Mouse (Mus musculus) kidney, embryonic 15.5 days (tissue): Measurements from ENCODE around the gene Agbl5. TPM values are rescaled to one million over a fixed set of nuclear protein-coding genes. Genes with fewer than 3 reads are reported as not detected.

Experiments used
- ATAC-seq: fragments of 200-750 bp; cut with Nextera tagmentation; replicated peaks from 2 replicates; pipeline ENCODE4 v1.8.0; 2017; ENCODE audit warnings: moderate TSS enrichment; ENCODE audit not compliant: low FRiP score
- H3K27ac ChIP-seq: fragments of 300-500 bp; sonication (generic); 2 replicates; pipeline ENCODE4 v1.5.1; 2015; ENCODE audit warnings: mild to moderate bottlenecking, inconsistent platforms
- H3K27me3 ChIP-seq: fragments of 300-500 bp; sonication (generic); 2 replicates; pipeline ENCODE4 v1.6.1; 2015; ENCODE audit warnings: inconsistent platforms
- H3K36me3 ChIP-seq: fragments of 300-500 bp; sonication (generic); 2 replicates; pipeline ENCODE4 v1.6.1; 2015; ENCODE audit warnings: inconsistent platforms
- H3K4me1 ChIP-seq: fragments of 300-500 bp; sonication (generic); 2 replicates; pipeline ENCODE4 v1.6.1; 2015; ENCODE audit warnings: inconsistent platforms
- H3K4me2 ChIP-seq: fragments of 300-500 bp; sonication (generic); 2 replicates; pipeline ENCODE4 v1.6.1; 2015; ENCODE audit warnings: moderate library complexity, mild to moderate bottlenecking, inconsistent platforms
- H3K4me3 ChIP-seq: fragments of 300-500 bp; sonication (generic); replicated peaks from 2 replicates; pipeline ENCODE4 v1.5.1; 2015; ENCODE audit warnings: mild to moderate bottlenecking, inconsistent platforms
- H3K9ac ChIP-seq: fragments of 300-500 bp; sonication (generic); 2 replicates; pipeline ENCODE4 v1.6.1; 2015; ENCODE audit warnings: mild to moderate bottlenecking, inconsistent platforms
- H3K9me3 ChIP-seq: fragments of 300-500 bp; sonication (generic); replicated peaks from 2 replicates; pipeline ENCODE4 v1.6.1; 2016; ENCODE audit warnings: inconsistent platforms
- WGBS: fragments of 180-500 bp; shearing (Covaris S2); methylation state at CpG from one replicate; pipeline ENCODE4 v1.1.7; 2015; ENCODE audit warnings: mixed read lengths; 5-methylcytosine and 5-hydroxymethylcytosine counted together
- polyA plus RNA-seq: library from polyadenylated mRNA; unstranded; fragments of >200 nt; fragmentation: Nextera tagmentation; extraction: Ambion mirVana; gene quantifications from 2 replicates; pipeline ENCODE4 v1.2.1, GENCODE M21; 2015

Gene Agbl5
- polyA plus RNA-seq, 1 experiment from 2014 or later = 25.9 TPM

GRCm38 (mm10) chr5:30923119-30923518 is 34.6 kb downstream of the Agbl5 start:
- no peak for ATAC-seq
- Histone ChIP-seq H3K36me3 (peaks cover 36% of the 10 kb centered on the region), H3K27ac (no peak overlapping the region), H3K27me3 (no peaks in the 10 kb centered on the region), H3K4me3 (no peak overlapping the region), H3K9me3 (no peaks in the 10 kb centered on the region), H3K4me1 (peaks cover 44% of the 10 kb centered on the region), H3K4me2 (peak overlapping the region; percentile 75; the same call in 1 of the 2 replicates), H3K9ac (no peak overlapping the region)
- 81% methylated on average over 6 of the region's 6 CpGs for WGBS

GRCm38 (mm10) chr5:30924614-30925013 is 36.1 kb downstream of the Agbl5 start:
- 81% methylated on average over 8 of the region's 8 CpGs for WGBS
- Histone ChIP-seq H3K4me3 (no peak overlapping the region), H3K4me1 (peaks cover 37% of the 10 kb centered on the region), H3K4me2 (no peak overlapping the region), H3K9me3 (no peaks in the 10 kb centered on the region), H3K9ac (no peak overlapping the region), H3K36me3 (peaks cover 22% of the 10 kb centered on the region), H3K27me3 (no peaks in the 10 kb centered on the region), H3K27ac (no peak overlapping the region)
- ATAC-seq = no peak

GRCm38 (mm10) chr5:30925217-30925616 is 36.7 kb downstream of the Agbl5 start:
- WGBS = 90% methylated on average over 5 of the region's 5 CpGs
- H3K27ac ChIP-seq = no peak overlapping the region
- peaks cover 31% of the 10 kb centered on the region for H3K4me1 ChIP-seq
- no peak overlapping the region for H3K9ac ChIP-seq
- H3K4me3 ChIP-seq = no peak overlapping the region
- H3K27me3 ChIP-seq = no peaks in the 10 kb centered on the region
- ATAC-seq = no peak
- peaks cover 15% of the 10 kb centered on the region for H3K36me3 ChIP-seq
- H3K9me3 ChIP-seq = no peaks in the 10 kb centered on the region
- H3K4me2 ChIP-seq = no peak overlapping the region

- H3K36me3 ChIP-seq = peaks cover 7% of the 10 kb centered on the region; the same call in 1 of the 2 replicates
- ATAC-seq = no peak
- H3K4me2 ChIP-seq = no peak overlapping the region
- 83% methylated on average over 2 of the region's 2 CpGs for WGBS
- H3K4me3 ChIP-seq = no peak overlapping the region
- no peaks in the 10 kb centered on the region for H3K9me3 ChIP-seq
- no peak overlapping the region for H3K27ac ChIP-seq
- no peak overlapping the region for H3K9ac ChIP-seq
- H3K27me3 ChIP-seq = no peaks in the 10 kb centered on the region
- H3K4me1 ChIP-seq = peaks cover 23% of the 10 kb centered on the region
Observed at GRCm38 (mm10) chr5:30926073-30926472, 37.6 kb downstream of the Agbl5 start.

GRCm38 (mm10) chr5:30927945-30928529 is 39.5 kb downstream of the Agbl5 start:
- ATAC-seq = no peak
- 41% methylated on average over 7 of the region's 7 CpGs for WGBS

GRCm38 (mm10) chr5:30930121-30930520 is 41.6 kb downstream of the Agbl5 start:
- H3K4me2 ChIP-seq = no peak overlapping the region
- 0 out of 2 replicates have a peak, but pooled peaks cover 3% of the 10 kb centered on the region for H3K36me3 ChIP-seq
- no peak for ATAC-seq
- 43% methylated on average over 4 of the region's 4 CpGs for WGBS
- no peaks in the 10 kb centered on the region for H3K9me3 ChIP-seq
- H3K4me3 ChIP-seq = no peak overlapping the region
- no peak overlapping the region for H3K27ac ChIP-seq
- H3K9ac ChIP-seq = no peak overlapping the region
- H3K4me1 ChIP-seq = peaks cover 4% of the 10 kb centered on the region; the same call in 1 of the 2 replicates
- no peaks in the 10 kb centered on the region for H3K27me3 ChIP-seq

More at GRCm38 (mm10) chr5:30927945-30928529, 39.5 kb downstream of the Agbl5 start:
- Histone ChIP-seq H3K4me3 (no peak overlapping the region), H3K36me3 (0 out of 2 replicates have a peak, but pooled peaks cover 6% of the 10 kb centered on the region), H3K4me2 (peak overlapping the region; percentile 41), H3K27ac (no peak overlapping the region), H3K9me3 (no peaks in the 10 kb centered on the region), H3K4me1 (peaks cover 5% of the 10 kb centered on the region), H3K27me3 (no peaks in the 10 kb centered on the region), H3K9ac (no peak overlapping the region)

GRCm38 (mm10) chr5:30930846-30931245 is 42.4 kb downstream of the Agbl5 start:
- Histone ChIP-seq H3K27me3 (no peaks in the 10 kb centered on the region), H3K27ac (no peak overlapping the region), H3K36me3 (no peaks in the 10 kb centered on the region), H3K4me2 (no peak overlapping the region), H3K9me3 (no peaks in the 10 kb centered on the region), H3K9ac (no peak overlapping the region), H3K4me1 (peaks cover 4% of the 10 kb centered on the region; the same call in 1 of the 2 replicates), H3K4me3 (no peak overlapping the region)
- 81% methylated on average over 6 of the region's 6 CpGs for WGBS
- ATAC-seq = no peak

GRCm38 (mm10) chr5:30931378-30931777 is 42.9 kb downstream of the Agbl5 start:
- H3K36me3 ChIP-seq = no peaks in the 10 kb centered on the region

GRCm38 (mm10) chr5:30933705-30934104 is 45.2 kb downstream of the Agbl5 start:
- 67% methylated on average over 5 of the region's 5 CpGs for WGBS
- ATAC-seq = no peak
- H3K9me3 ChIP-seq = no peaks in the 10 kb centered on the region
- H3K9ac ChIP-seq = no peak overlapping the region
- no peak overlapping the region for H3K4me3 ChIP-seq
- no peak overlapping the region for H3K27ac ChIP-seq
- no peaks in the 10 kb centered on the region for H3K36me3 ChIP-seq
- H3K4me1 ChIP-seq = no peaks in the 10 kb centered on the region
- no peaks in the 10 kb centered on the region for H3K27me3 ChIP-seq
- H3K4me2 ChIP-seq = no peak overlapping the region

More at GRCm38 (mm10) chr5:30931378-30931777, 42.9 kb downstream of the Agbl5 start:
- Histone ChIP-seq H3K4me2 (no peak overlapping the region), H3K9ac (no peak overlapping the region), H3K4me1 (peaks cover 4% of the 10 kb centered on the region; the same call in 1 of the 2 replicates), H3K27ac (no peak overlapping the region), H3K4me3 (no peak overlapping the region), H3K9me3 (no peaks in the 10 kb centered on the region), H3K27me3 (no peaks in the 10 kb centered on the region)
- WGBS = 91% methylated on average over 4 of the region's 4 CpGs
- ATAC-seq = no peak

GRCm38 (mm10) chr5:30934725-30935461 is 46.4 kb downstream of the Agbl5 start:
- no peak overlapping the region for H3K9ac ChIP-seq
- no peaks in the 10 kb centered on the region for H3K36me3 ChIP-seq
- H3K27ac ChIP-seq = no peak overlapping the region
- no peak for ATAC-seq
- 89% methylated on average over 5 of the region's 5 CpGs for WGBS
- H3K4me1 ChIP-seq = no peaks in the 10 kb centered on the region
- H3K4me2 ChIP-seq = no peak overlapping the region
- H3K9me3 ChIP-seq = no peaks in the 10 kb centered on the region
- no peaks in the 10 kb centered on the region for H3K27me3 ChIP-seq
- no peak overlapping the region for H3K4me3 ChIP-seq

GRCm38 (mm10) chr5:30943004-30943403 is 54.5 kb downstream of the Agbl5 start:
- no peak overlapping the region for H3K27ac ChIP-seq

GRCm38 (mm10) chr5:30944344-30944743 is 55.9 kb downstream of the Agbl5 start:
- 90% methylated on average over 6 of the region's 6 CpGs for WGBS
- 0 out of 2 replicates have a peak overlapping the region, but pooled peaks have one; percentile 90 for H3K4me2 ChIP-seq
- H3K36me3 ChIP-seq = no peaks in the 10 kb centered on the region
- H3K27me3 ChIP-seq = peaks cover 8% of the 10 kb centered on the region; the same call in 1 of the 2 replicates
- H3K9ac ChIP-seq = no peak overlapping the region
- peaks cover 20% of the 10 kb centered on the region for H3K4me1 ChIP-seq
- H3K9me3 ChIP-seq = no peaks in the 10 kb centered on the region
- H3K4me3 ChIP-seq = no peak overlapping the region
- no peak overlapping the region for H3K27ac ChIP-seq
- no peak for ATAC-seq

More at GRCm38 (mm10) chr5:30943004-30943403, 54.5 kb downstream of the Agbl5 start:
- H3K27me3 ChIP-seq = peaks cover 8% of the 10 kb centered on the region; the same call in 1 of the 2 replicates
- no peak for ATAC-seq
- H3K9me3 ChIP-seq = no peaks in the 10 kb centered on the region
- no peak overlapping the region for H3K9ac ChIP-seq
- H3K4me1 ChIP-seq = peaks cover 11% of the 10 kb centered on the region
- H3K4me2 ChIP-seq = no peak overlapping the region
- 96% methylated on average over 2 of the region's 2 CpGs for WGBS
- no peaks in the 10 kb centered on the region for H3K36me3 ChIP-seq
- H3K4me3 ChIP-seq = no peak overlapping the region
